In the genomic region with DNA sequence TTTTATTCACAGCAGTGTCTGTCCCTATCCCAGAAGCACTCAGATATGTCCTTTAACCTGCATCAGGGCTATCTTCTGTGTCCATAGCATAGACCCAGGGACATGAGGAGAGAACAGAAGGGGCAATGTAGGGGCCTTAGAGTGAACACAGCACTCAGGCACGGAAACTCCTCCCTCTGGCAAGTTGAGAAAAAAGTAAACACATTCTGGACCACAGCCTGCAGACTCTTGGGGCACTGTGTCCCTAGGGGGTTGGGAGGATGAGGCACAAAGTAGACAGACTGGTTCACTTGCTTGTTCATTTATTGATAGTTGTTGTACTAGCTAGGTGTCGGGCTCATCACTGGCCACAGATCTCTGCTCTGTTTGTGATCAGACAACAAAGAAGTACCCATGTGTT, we compare ENCODE assay signal across 21 mouse cellular contexts.
DNase-seq lines count a peak whose midpoint lies in the region; ATAC-seq and TF ChIP-seq lines count a peak whose summit lies in the region.
"Had no signal": no experiment of that assay in that cellular context is flagged by ENCODE, and none has a peak within 500 bp of the region (broad histone marks: within the 10 kb centered on the region; RNA-seq: fewer than 3 reads in every experiment).

No protein-coding gene starts in this region.

- TF ChIP-seq POLR2A in liver, adult 2 months (IDR thresholded peaks at IDR 0.05; ENCODE audit: extremely low read depth, insufficient read depth, low read length), result no peak
- no peak for TF ChIP-seq POLR2A in lung, adult 2 months (IDR thresholded peaks at IDR 0.05; ENCODE audit: borderline replicate concordance, extremely low read depth, low read depth, low read length)
- no peak for TF ChIP-seq POLR2A in CH12.LX (IDR thresholded peaks at IDR 0.05; ENCODE audit: low read depth, low read length)

- 26% methylated on average over 2 of the region's 2 CpGs for WGBS in liver, adult 2 months
- 62% methylated on average over 2 of the region's 2 CpGs for WGBS in liver, embryonic 12.5 days (ENCODE audit: insufficient replicate concordance)
- 46% methylated on average over 2 of the region's 2 CpGs for WGBS in lung, postnatal 0 days
- WGBS in lung, adult 2 months, result 29% methylated on average over 2 of the region's 2 CpGs

- dilution Hi-C loops in CH12.LX (cut with MboI; ENCODE audit: extremely low pct_ligation_motif_present, extremely low pct_unique_long_range_greater_than_20kb, low sequenced_read_pairs), result no loop called here

- ATAC-seq in liver, embryonic 12.5 days, result no peak
- peak; percentile 16; the same call in 1 of the 2 replicates for ATAC-seq in lung, postnatal 0 days
- ATAC-seq: forebrain, embryonic 14.5 days; forebrain, postnatal 0 days had no signal

- TF ChIP-seq RAD21 in CH12.LX (IDR thresholded peaks at IDR 0.05; ENCODE audit: low read depth, low read length), result no peak

- peak; percentile 26 for DNase-seq in liver, adult 2 months (ENCODE audit: extremely low read depth, low read depth, low spot score)
- no peak for DNase-seq in lung, postnatal 0 days (ENCODE audit: low spot score)
- DNase-seq in lung, adult 2 months, result no peak
- DNase-seq in CH12.LX (ENCODE audit: extremely low read depth), result peak; percentile 38
- no peak for DNase-seq in Muller cell, postnatal 12 days (ENCODE audit: inconsistent ontology term)
- DNase-seq: adrenal gland, adult 8-10 months; adrenal gland, postnatal 25 days; cerebellum, adult 11-12 months; cerebellum, adult 8-10 months; cerebellum, postnatal 14 days; forebrain, postnatal 0 days; gastrocnemius, adult 2 months; gastrocnemius, postnatal 14 days had no signal

- H3K4me1 ChIP-seq in liver, adult 2 months (ENCODE audit: control insufficient read depth, insufficient read depth, low read length), result peaks cover 2% of the 10 kb centered on the region; the same call in 1 of the 2 replicates
- H3K4me1 ChIP-seq in liver, embryonic 12.5 days, result no peaks in the 10 kb centered on the region
- H3K4me1 ChIP-seq in lung, postnatal 0 days (ENCODE audit: insufficient read depth, low read depth, low read length), result no peaks in the 10 kb centered on the region
- H3K4me1 ChIP-seq in lung, adult 2 months (ENCODE audit: control insufficient read depth, insufficient read depth, low read length), result peaks cover 10% of the 10 kb centered on the region
- peaks cover 0 to 14% of the 10 kb centered on the region in 2 experiments; a peak in 2 of 4 replicates for H3K4me1 ChIP-seq in CH12.LX (ENCODE audit: control insufficient read depth in 1 of 2, insufficient read depth in 2 of 2)
- H3K4me1 ChIP-seq: embryonic facial prominence, embryonic 12.5 days; embryonic facial prominence, embryonic 15.5 days; hindbrain, embryonic 12.5 days; hindbrain, embryonic 15.5 days had no signal

- H3K4me3 ChIP-seq in liver, adult 2 months (ENCODE audit: insufficient read depth, low read depth, low read length), result no peak overlapping the region
- H3K4me3 ChIP-seq in liver, embryonic 12.5 days, result no peak overlapping the region
- H3K4me3 ChIP-seq in lung, postnatal 0 days (ENCODE audit: low read depth, low read length), result no peak overlapping the region
- no peak overlapping the region for H3K4me3 ChIP-seq in lung, adult 2 months (replicated peaks; ENCODE audit: extremely low read depth, low read depth, low read length)
- H3K4me3 ChIP-seq in CH12.LX (replicated peaks in 1 of 3; ENCODE audit: low read depth in 2 of 3, low read length in 2 of 3, poor library complexity in 1 of 3), result no peak overlapping the region
- H3K4me3 ChIP-seq: embryonic facial prominence, embryonic 12.5 days; embryonic facial prominence, embryonic 15.5 days; gastrocnemius, adult 2 months; hindbrain, embryonic 12.5 days; hindbrain, embryonic 15.5 days had no signal

- in situ Hi-C loops in CH12.LX (cut with MboI; ENCODE audit: low pct_ligation_motif_present, low pct_unique_long_range_greater_than_20kb, low sequenced_read_pairs), result no loop called here

- no peak for TF ChIP-seq EP300 in lung, postnatal 0 days (IDR thresholded peaks at IDR 0.05)
- TF ChIP-seq EP300 in CH12.LX (IDR thresholded peaks at IDR 0.05; ENCODE audit: low read length), result no peak

- no peaks in the 10 kb centered on the region for H3K9me3 ChIP-seq in liver, embryonic 12.5 days (replicated peaks)
- no peaks in the 10 kb centered on the region for H3K9me3 ChIP-seq in lung, postnatal 0 days (ENCODE audit: low read length)
- no peaks in the 10 kb centered on the region for H3K9me3 ChIP-seq in CH12.LX (replicated peaks; ENCODE audit: low read length)
- H3K9me3 ChIP-seq: embryonic facial prominence, embryonic 12.5 days; embryonic facial prominence, embryonic 15.5 days; G1E; hindbrain, embryonic 12.5 days; hindbrain, embryonic 15.5 days had no signal

- TF ChIP-seq CTCF in liver, adult 2 months (IDR thresholded peaks at IDR 0.05; ENCODE audit: low read depth, low read length), result no peak
- no peak for TF ChIP-seq CTCF in lung, postnatal 0 days (IDR thresholded peaks at IDR 0.05)
- no peak for TF ChIP-seq CTCF in lung, adult 2 months (IDR thresholded peaks at IDR 0.05; ENCODE audit: insufficient read depth, low read length)
- no peak for TF ChIP-seq CTCF in CH12.LX (conservative IDR thresholded peaks at IDR 0.05 in 1 of 2, IDR thresholded peaks at IDR 0.05 in 1 of 2; ENCODE audit: low read depth in 2 of 2, low read length in 2 of 2)

- no peaks in the 10 kb centered on the region for H3K79me2 ChIP-seq in liver, adult 2 months (ENCODE audit: control insufficient read depth, insufficient read depth, low read length)
- no peaks in the 10 kb centered on the region for H3K79me2 ChIP-seq in CH12.LX (replicated peaks; ENCODE audit: control insufficient read depth, extremely low read depth, insufficient read depth, poor library complexity, severe bottlenecking)

- no peak overlapping the region for H3K9ac ChIP-seq in liver, adult 2 months (ENCODE audit: low read depth, low read length)
- H3K9ac ChIP-seq in liver, embryonic 12.5 days, result no peak overlapping the region
- H3K9ac ChIP-seq in lung, postnatal 0 days (replicated peaks; ENCODE audit: low read depth), result no peak overlapping the region
- no peak overlapping the region for H3K9ac ChIP-seq in CH12.LX (ENCODE audit: insufficient read depth, low read depth)
- H3K9ac ChIP-seq: embryonic facial prominence, embryonic 12.5 days; embryonic facial prominence, embryonic 15.5 days; forebrain, postnatal 0 days; hindbrain, embryonic 12.5 days; hindbrain, embryonic 15.5 days had no signal

- H3K27ac ChIP-seq in liver, adult 2 months (replicated peaks; ENCODE audit: insufficient read depth, low read depth, low read length), result no peak overlapping the region
- no peak overlapping the region for H3K27ac ChIP-seq in liver, embryonic 12.5 days
- no peak overlapping the region for H3K27ac ChIP-seq in lung, postnatal 0 days (ENCODE audit: low read length)
- no peak overlapping the region for H3K27ac ChIP-seq in CH12.LX (ENCODE audit: insufficient read depth, low read depth)
- H3K27ac ChIP-seq: embryonic facial prominence, embryonic 12.5 days; embryonic facial prominence, embryonic 15.5 days; gastrocnemius, adult 2 months; hindbrain, embryonic 12.5 days; hindbrain, embryonic 15.5 days had no signal

- no peaks in the 10 kb centered on the region for H3K27me3 ChIP-seq in liver, adult 2 months (ENCODE audit: control insufficient read depth, insufficient read depth, low read length)
- no peaks in the 10 kb centered on the region for H3K27me3 ChIP-seq in liver, embryonic 12.5 days (replicated peaks)
- no peaks in the 10 kb centered on the region for H3K27me3 ChIP-seq in lung, postnatal 0 days (replicated peaks; ENCODE audit: insufficient read depth, low read length)
- no peaks in the 10 kb centered on the region for H3K27me3 ChIP-seq in CH12.LX (replicated peaks)
- H3K27me3 ChIP-seq: embryonic facial prominence, embryonic 12.5 days; embryonic facial prominence, embryonic 15.5 days; hindbrain, embryonic 12.5 days; hindbrain, embryonic 15.5 days had no signal

- H3K36me3 ChIP-seq in liver, adult 2 months (ENCODE audit: control insufficient read depth, insufficient read depth, low read length), result no peaks in the 10 kb centered on the region; the same call in 1 of the 2 replicates
- H3K36me3 ChIP-seq in liver, embryonic 12.5 days, result 0 out of 2 replicates have a peak, but pooled peaks cover 3% of the 10 kb centered on the region
- peaks cover 22% of the 10 kb centered on the region; the same call in 1 of the 2 replicates for H3K36me3 ChIP-seq in lung, postnatal 0 days (ENCODE audit: insufficient read depth, low read length)
- H3K36me3 ChIP-seq in CH12.LX (replicated peaks in 1 of 2; ENCODE audit: control insufficient read depth in 1 of 2, insufficient read depth in 1 of 2, low read length in 1 of 2), result peaks cover 11 to 52% of the 10 kb centered on the region in 2 experiments
- H3K36me3 ChIP-seq: G1E had no signal

- no peak overlapping the region for H3K4me2 ChIP-seq in liver, embryonic 12.5 days
- H3K4me2 ChIP-seq in lung, postnatal 0 days (replicated peaks; ENCODE audit: low read depth, low read length), result no peak overlapping the region
- H3K4me2 ChIP-seq in CH12.LX (ENCODE audit: insufficient read depth, low read depth, poor library complexity, severe bottlenecking), result no peak overlapping the region
- H3K4me2 ChIP-seq: embryonic facial prominence, embryonic 12.5 days; embryonic facial prominence, embryonic 15.5 days; heart, embryonic 11.5 days; hindbrain, embryonic 12.5 days; hindbrain, embryonic 15.5 days had no signal

TF ChIP-seq in CH12.LX, 34 proteins besides CTCF, POLR2A, EP300 and RAD21:
- TF ChIP-seq GABPA (IDR thresholded peaks at IDR 0.05; ENCODE audit: insufficient replicate concordance, low read depth, low read length) (no peak), MAFK (IDR thresholded peaks at IDR 0.05; ENCODE audit: insufficient replicate concordance, low read length) (no peak), KAT2A (IDR thresholded peaks at IDR 0.05; ENCODE audit: insufficient replicate concordance, low read length) (no peak), MAX (IDR thresholded peaks at IDR 0.05; ENCODE audit: low read length) (no peak), SMC3 (IDR thresholded peaks at IDR 0.05; ENCODE audit: low read depth, low read length) (no peak)
TF ChIP-seq in CH12.LX: peak in this region for 0.

Comparison
In these comparisons a context has a peak if more than half of its experiments do, and no peak if none do; other contexts are left out.
1. DNase-seq: peak in liver, adult 2 months (single experiment) and CH12.LX (single experiment); none in lung, postnatal 0 days (single experiment), lung, adult 2 months (single experiment) and Muller cell, postnatal 12 days (single experiment).